Mouse (Mus musculus) bone marrow, adult 2 months (tissue): ENCODE data around the gene Gm28557. TPM values are rescaled to one million over a fixed set of nuclear protein-coding genes. Genes with fewer than 3 reads are reported as not detected.
"Not testable (repeated sequence)": the region's sequence is repeated elsewhere in the genome, so short reads cannot be mapped to it uniquely, and the experiment has no call there.

ENCODE experiments used
- H3K27ac ChIP-seq: fragments of 200-500 bp; 2 replicates; pipeline ENCODE4 v1.5.1; 2012; ENCODE audit warnings: low read depth, mild to moderate bottlenecking, control low read depth, inconsistent platforms, low read length; ENCODE audit not compliant: control insufficient read depth, poor library complexity, insufficient read depth
- H3K4me1 ChIP-seq: fragments of 200-500 bp; 2 replicates; pipeline ENCODE4 v1.6.1; 2011; ENCODE audit warnings: low read length; ENCODE audit not compliant: control insufficient read depth, insufficient read depth
- H3K4me3 ChIP-seq: fragments of 200-500 bp; replicated peaks from 2 replicates; pipeline ENCODE3; 2011; ENCODE audit warnings: mild to moderate bottlenecking, low read depth, low read length, control low read depth; ENCODE audit not compliant: control insufficient read depth
- CTCF ChIP-seq: fragments of 200-500 bp; IDR thresholded peaks from 2 replicates; pipeline ENCODE4 v1.5.1; 2011; ENCODE audit warnings: low read length, control low read depth; ENCODE audit not compliant: control insufficient read depth, insufficient read depth
- POLR2A ChIP-seq: fragments of 200-500 bp; IDR thresholded peaks from 2 replicates; pipeline ENCODE4 v1.6.1; 2011; ENCODE audit warnings: low read depth, mild to moderate bottlenecking, control low read depth, low read length, borderline replicate concordance; ENCODE audit not compliant: control insufficient read depth
- WGBS: fragments of 180-500 bp; shearing (Covaris S2); methylation state at CpG from one replicate; pipeline ENCODE4 v1.1.7; 2018; 5-methylcytosine and 5-hydroxymethylcytosine counted together
- polyA plus RNA-seq: library from polyadenylated mRNA; stranded (reverse); fragments of >200 nt; gene quantifications from 2 replicates; pipeline ENCODE4 v1.2.4, GENCODE M21; 2011; ENCODE audit warnings: low replicate concordance; ENCODE audit not compliant: missing spikeins, insufficient read depth, insufficient read length

Gene Gm28557
- polyA plus RNA-seq: 0.81 TPM in 1 of 2 replicates, not detected in the other

GRCm38 (mm10) chr13:67108194-67108820, at the start of gene Gm28557:
Gene Gm28557, minus strand, starts transcription at chr13:67108604.
- Histone ChIP-seq H3K4me3 (peak within 1 kb of the TSS; percentile 89), H3K4me1 (0 out of 2 replicates have a peak, but pooled peaks cover 1% of the 10 kb centered on the region), H3K27ac (peak within 1 kb of the TSS; percentile 61)
- no peak for TF ChIP-seq POLR2A
- TF ChIP-seq CTCF: 0 out of 2 replicates have a peak, but pooled peaks have one; percentile 37
- under 1% methylated on average over 17 of the region's 17 CpGs for WGBS

GRCm38 (mm10) chr13:67128038-67128721, 19.8 kb upstream of the Gm28557 start:
- WGBS: 1% methylated on average over 18 of the region's 18 CpGs
- H3K27ac ChIP-seq: no peak overlapping the region
- TF ChIP-seq CTCF (no peak), POLR2A (no peak)
- peak overlapping the region; percentile 83 for H3K4me3 ChIP-seq
- peaks cover 2% of the 10 kb centered on the region; the same call in 1 of the 2 replicates for H3K4me1 ChIP-seq

- H3K4me3 ChIP-seq: not testable (repeated sequence)
- WGBS: 80% methylated on average over 10 of the region's 10 CpGs
Observed at GRCm38 (mm10) chr13:67127507-67127906, 19.1 kb upstream of the Gm28557 start.

GRCm38 (mm10) chr13:67124460-67124859, 16.1 kb upstream of the Gm28557 start:
- TF ChIP-seq CTCF (no peak), POLR2A (no peak)
- WGBS: 87% methylated on average over 1 of the region's 1 CpGs
- Histone ChIP-seq H3K27ac (no peak overlapping the region), H3K4me3 (no peak overlapping the region), H3K4me1 (peaks cover 2% of the 10 kb centered on the region; the same call in 1 of the 2 replicates)

More at GRCm38 (mm10) chr13:67127507-67127906, 19.1 kb upstream of the Gm28557 start:
- not testable (repeated sequence) for H3K27ac ChIP-seq, H3K4me1 ChIP-seq

- H3K4me3 ChIP-seq, H3K27ac ChIP-seq, H3K4me1 ChIP-seq: not testable (repeated sequence)
Observed at GRCm38 (mm10) chr13:67121360-67121759, 13.0 kb upstream of the Gm28557 start, which contains the start of gene Zfp759. Gene Zfp759, plus strand, starts transcription at chr13:67121660.

GRCm38 (mm10) chr13:67116163-67116562, 7.8 kb upstream of the Gm28557 start, which contains the start of gene Rslcan18:
Gene Rslcan18, minus strand, starts transcription at chr13:67116263.
- not testable (repeated sequence) for H3K27ac ChIP-seq, H3K4me3 ChIP-seq, H3K4me1 ChIP-seq
- 86% methylated on average over 8 of the region's 8 CpGs for WGBS

GRCm38 (mm10) chr13:67113287-67113686, 4.9 kb upstream of the Gm28557 start:
- Histone ChIP-seq H3K4me3 (no peak overlapping the region), H3K27ac (no peak overlapping the region), H3K4me1 (no peaks in the 10 kb centered on the region)
- no peak for TF ChIP-seq POLR2A
- TF ChIP-seq CTCF: no peak
- 84% methylated on average over 2 of the region's 2 CpGs for WGBS

- Histone ChIP-seq H3K27ac (no peak overlapping the region), H3K4me3 (no peak overlapping the region), H3K4me1 (0 out of 2 replicates have a peak, but pooled peaks cover 1% of the 10 kb centered on the region)
- TF ChIP-seq CTCF (no peak), POLR2A (no peak)
- 74% methylated on average over 12 of the region's 12 CpGs for WGBS
Observed at GRCm38 (mm10) chr13:67112096-67112495, 3.7 kb upstream of the Gm28557 start.

GRCm38 (mm10) chr13:67108821-67109206, 410 bp upstream of the Gm28557 start:
- WGBS: 6% methylated on average over 9 of the region's 9 CpGs
- H3K4me1 ChIP-seq: 0 out of 2 replicates have a peak, but pooled peaks cover 1% of the 10 kb centered on the region
- no peak overlapping the region for H3K27ac ChIP-seq
- TF ChIP-seq CTCF: peak; percentile 45
- no peak for TF ChIP-seq POLR2A
- H3K4me3 ChIP-seq: peak overlapping the region; percentile 14
